Mouse (Mus musculus) stomach, postnatal 0 days (tissue): ENCODE measurements around the gene Pitpna.

Source experiments
- CTCF ChIP-seq: IDR thresholded peaks from 2 replicates; pipeline ENCODE4 v1.5.1; 2016; ENCODE audit warnings: antibody characterized with exemption, low read depth, mild to moderate bottlenecking, moderate library complexity
- EP300 ChIP-seq: optimal IDR thresholded peaks from 2 replicates; pipeline ENCODE3; 2016; ENCODE audit warnings: antibody characterized with exemption

GRCm38 (mm10) chr11:75666296-75666695 is 78.4 kb downstream of the Pitpna start:
- TF ChIP-seq CTCF (no peak), EP300 (no peak)
